Mouse (Mus musculus) spleen, adult 2 months (tissue): ENCODE results near the gene Ptpdc1.

Source experiments
- CTCF ChIP-seq: fragments of 200-500 bp; IDR thresholded peaks from 2 replicates; pipeline ENCODE4 v1.5.1; 2011; ENCODE audit warnings: mild to moderate bottlenecking, inconsistent platforms; ENCODE audit not compliant: insufficient read depth, insufficient read length, insufficient replicate concordance; ENCODE audit errors: extremely low read depth
- POLR2A ChIP-seq: fragments of 200-500 bp; IDR thresholded peaks from 2 replicates; pipeline ENCODE4 v1.6.1; 2011; ENCODE audit warnings: low read depth, low read length, inconsistent platforms

- TF ChIP-seq POLR2A (no peak), CTCF (peak; percentile 66; the same call in 1 of the 2 replicates)
Observed at GRCm38 (mm10) chr13:48528123-48528871, 97.2 kb downstream of the Ptpdc1 start.
